Mouse (Mus musculus): ENCODE results near the gene Sik1.

- TF ChIP-seq CTCF (IDR thresholded peaks at IDR 0.05; ENCODE audit: low read depth, low read length) = no peak
- no peak for TF ChIP-seq POLR2A (IDR thresholded peaks at IDR 0.05; ENCODE audit: borderline replicate concordance, low read depth, low read length)
These were observed 47.1 kb upstream of the Sik1 start for GRCm38 (mm10) chr17:31902630-31903198.
